Mouse (Mus musculus) stomach, postnatal 0 days (tissue): ENCODE measurements around the gene Stard8. TPM values are rescaled to one million over a fixed set of nuclear protein-coding genes. Genes with fewer than 3 reads are reported as not detected.
"Not testable (repeated sequence)": the region's sequence is repeated elsewhere in the genome, so short reads cannot be mapped to it uniquely, and the experiment has no call there.

Experiments
- ATAC-seq: fragments of 200-750 bp; cut with Nextera tagmentation; 2 replicates; pipeline ENCODE4 v1.8.0; 2017; ENCODE audit not compliant: low FRiP score, low TSS enrichment
- DNase-seq: peaks from one replicate; pipeline ENCODE4 v3.0.0-alpha.2; 2016; ENCODE audit warnings: low spot score
- H3K27ac ChIP-seq: fragments of 300-500 bp; sonication (generic); replicated peaks from 2 replicates; pipeline ENCODE4 v1.5.1; 2014; ENCODE audit warnings: mild to moderate bottlenecking, control low read depth
- H3K27me3 ChIP-seq: fragments of 300-500 bp; sonication (generic); 2 replicates; pipeline ENCODE4 v1.6.1; 2014; ENCODE audit warnings: low read length; ENCODE audit not compliant: control insufficient read depth, insufficient read depth
- H3K36me3 ChIP-seq: fragments of 300-500 bp; sonication (generic); 2 replicates; pipeline ENCODE4 v1.6.1; 2014; ENCODE audit warnings: low read length, mixed read lengths; ENCODE audit not compliant: control insufficient read depth, insufficient read depth
- H3K4me1 ChIP-seq: fragments of 300-500 bp; sonication (generic); replicated peaks from 2 replicates; pipeline ENCODE4 v1.6.1; 2014; ENCODE audit warnings: antibody characterized with exemption; ENCODE audit not compliant: control insufficient read depth, insufficient read depth
- H3K4me2 ChIP-seq: fragments of 300-500 bp; sonication (generic); replicated peaks from 2 replicates; pipeline ENCODE4 v1.6.1; 2014; ENCODE audit warnings: low read depth, mild to moderate bottlenecking, control low read depth, moderate library complexity
- H3K4me3 ChIP-seq: fragments of 300-500 bp; sonication (generic); 2 replicates; pipeline ENCODE4 v1.5.1; 2014; ENCODE audit warnings: low read depth, low read length, control low read depth
- H3K9ac ChIP-seq: fragments of 300-500 bp; sonication (generic); 2 replicates; pipeline ENCODE4 v1.6.1; 2014; ENCODE audit warnings: mild to moderate bottlenecking, low read length, control low read depth, mixed read lengths
- H3K9me3 ChIP-seq: fragments of 300-500 bp; sonication (generic); 2 replicates; pipeline ENCODE4 v1.6.1; 2016; ENCODE audit warnings: low read length; ENCODE audit not compliant: control insufficient read depth
- CTCF ChIP-seq: IDR thresholded peaks from 2 replicates; pipeline ENCODE4 v1.5.1; 2016; ENCODE audit warnings: antibody characterized with exemption, low read depth, mild to moderate bottlenecking, moderate library complexity
- EP300 ChIP-seq: optimal IDR thresholded peaks from 2 replicates; pipeline ENCODE3; 2016; ENCODE audit warnings: antibody characterized with exemption
- WGBS: fragments of 180-500 bp; shearing (Covaris S2); extraction: QIAGEN DNeasy Blood & Tissue Kit; methylation state at CpG from one replicate; pipeline ENCODE4 v1.1.7; 2014; 5-methylcytosine and 5-hydroxymethylcytosine counted together
- polyA plus RNA-seq: library from polyadenylated mRNA; unstranded; fragments of >200 nt; fragmentation: Nextera tagmentation; extraction: Ambion mirVana; gene quantifications from 2 replicates; pipeline ENCODE4 v1.2.1, GENCODE M21; 2015

Gene Stard8
- polyA plus RNA-seq, 1 experiment from 2014 or later = 3.2 TPM

- DNase-seq = no peak
- 91% methylated on average over 7 of the region's 7 CpGs for WGBS
- TF ChIP-seq CTCF (no peak), EP300 (no peak)
Observed at GRCm38 (mm10) chrX:99071188-99071587, 68.1 kb downstream of the Stard8 start.

GRCm38 (mm10) chrX:99072596-99072995 lies 69.5 kb downstream of the Stard8 start:
- H3K9me3 ChIP-seq = no peaks in the 10 kb centered on the region
- H3K4me2 ChIP-seq = no peak overlapping the region
- no peaks in the 10 kb centered on the region for H3K36me3 ChIP-seq
- no peak overlapping the region for H3K9ac ChIP-seq
- 86% methylated on average over 13 of the region's 13 CpGs for WGBS
- H3K4me3 ChIP-seq = no peak overlapping the region
- ATAC-seq = no peak
- H3K27me3 ChIP-seq = no peaks in the 10 kb centered on the region
- H3K4me1 ChIP-seq = no peaks in the 10 kb centered on the region
- no peak overlapping the region for H3K27ac ChIP-seq
- DNase-seq = no peak
- TF ChIP-seq CTCF (no peak), EP300 (no peak)

More at GRCm38 (mm10) chrX:99071188-99071587, 68.1 kb downstream of the Stard8 start:
- no peaks in the 10 kb centered on the region for H3K4me1 ChIP-seq
- no peak overlapping the region for H3K4me3 ChIP-seq
- no peaks in the 10 kb centered on the region for H3K36me3 ChIP-seq
- no peak for ATAC-seq
- H3K9ac ChIP-seq = no peak overlapping the region
- H3K27ac ChIP-seq = no peak overlapping the region
- H3K9me3 ChIP-seq = no peaks in the 10 kb centered on the region
- H3K4me2 ChIP-seq = no peak overlapping the region
- H3K27me3 ChIP-seq = no peaks in the 10 kb centered on the region

GRCm38 (mm10) chrX:99075111-99075510 lies 72.1 kb downstream of the Stard8 start:
- no peak for TF ChIP-seq CTCF
- no peak for TF ChIP-seq EP300
- ATAC-seq (no peak), DNase-seq (no peak)
- Histone ChIP-seq H3K27me3 (no peaks in the 10 kb centered on the region), H3K4me3 (no peak overlapping the region), H3K4me1 (no peaks in the 10 kb centered on the region), H3K9me3 (no peaks in the 10 kb centered on the region), H3K36me3 (no peaks in the 10 kb centered on the region), H3K27ac (no peak overlapping the region), H3K4me2 (no peak overlapping the region), H3K9ac (no peak overlapping the region)
- 80% methylated on average over 5 of the region's 5 CpGs for WGBS

- no peaks in the 10 kb centered on the region for H3K36me3 ChIP-seq
- no peaks in the 10 kb centered on the region for H3K4me1 ChIP-seq
- DNase-seq = no peak
- no peak overlapping the region for H3K4me2 ChIP-seq
- H3K9ac ChIP-seq = no peak overlapping the region
- H3K27me3 ChIP-seq = no peaks in the 10 kb centered on the region
- 69% methylated on average over 4 of the region's 4 CpGs for WGBS
- H3K9me3 ChIP-seq = no peaks in the 10 kb centered on the region
- no peak overlapping the region for H3K27ac ChIP-seq
- ATAC-seq = no peak
- TF ChIP-seq CTCF (no peak), EP300 (no peak)
- no peak overlapping the region for H3K4me3 ChIP-seq
Observed at GRCm38 (mm10) chrX:99076460-99076859, 73.4 kb downstream of the Stard8 start.

DNA sequence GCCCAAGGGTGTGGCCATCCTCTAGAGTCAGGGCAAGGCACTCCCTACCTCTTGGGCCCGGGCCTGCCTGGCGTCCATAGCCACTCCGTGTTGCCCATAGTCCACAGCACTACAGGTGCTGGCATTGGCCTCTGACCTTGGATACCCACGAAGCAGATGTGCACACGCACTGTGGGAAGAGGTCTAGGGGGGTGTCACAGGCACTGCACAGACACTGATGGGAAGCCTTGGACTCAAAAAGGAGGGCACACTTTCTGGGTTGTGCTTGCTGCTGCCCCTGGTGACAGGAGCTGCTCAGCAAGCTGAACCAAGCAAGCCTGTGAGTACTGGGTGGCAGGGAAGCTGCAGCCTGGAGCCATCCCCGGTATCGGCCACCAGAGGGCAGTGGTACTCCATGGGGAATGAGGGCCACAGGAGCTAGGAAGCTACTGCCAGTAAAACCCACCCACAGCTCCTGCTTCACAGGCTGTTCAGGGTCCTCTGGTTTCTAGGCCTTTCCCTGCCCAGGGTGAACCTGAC lies 75.4 kb downstream of the Stard8 start:
- H3K9me3 ChIP-seq, H3K4me2 ChIP-seq, H3K36me3 ChIP-seq, H3K27me3 ChIP-seq, H3K9ac ChIP-seq, DNase-seq, H3K4me3 ChIP-seq, H3K4me1 ChIP-seq, H3K27ac ChIP-seq: not testable (repeated sequence)
- peak; percentile 49; the same call in 1 of the 2 replicates for ATAC-seq
- 72% methylated on average over 2 of the region's 7 CpGs for whole genome bisulfite sequencing

DNA sequence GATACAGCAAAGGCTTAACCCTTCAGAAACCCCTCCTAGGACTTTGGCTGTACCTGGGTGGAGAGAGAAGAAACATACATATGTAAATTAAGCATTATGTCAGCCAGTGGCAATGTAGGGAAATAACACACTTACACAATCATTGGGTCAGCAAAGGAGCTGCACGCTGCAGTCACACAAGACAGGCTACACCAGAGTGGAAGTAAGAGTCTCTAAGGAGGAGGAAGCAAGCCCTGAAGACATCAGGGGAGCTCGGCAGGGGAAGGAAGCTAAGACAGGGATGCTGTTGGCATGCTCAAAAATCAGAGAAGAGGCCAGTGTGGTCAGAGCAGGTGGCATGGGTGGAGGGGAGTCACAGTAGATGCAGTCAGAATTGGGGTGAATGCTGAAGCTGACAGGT lies 89.7 kb downstream of the Stard8 start:
- no peak for ATAC-seq
- no peaks in the 10 kb centered on the region for H3K4me1 ChIP-seq
- no peak overlapping the region for H3K4me3 ChIP-seq
- WGBS = 64% methylated on average over 2 of the region's 2 CpGs
- TF ChIP-seq EP300 (no peak), CTCF (no peak)
- H3K4me2 ChIP-seq = no peak overlapping the region
- no peaks in the 10 kb centered on the region for H3K27me3 ChIP-seq
- no peak for DNase-seq
- no peak overlapping the region for H3K27ac ChIP-seq
- H3K36me3 ChIP-seq = no peaks in the 10 kb centered on the region
- H3K9ac ChIP-seq = no peak overlapping the region
- H3K9me3 ChIP-seq = no peaks in the 10 kb centered on the region

GRCm38 (mm10) chrX:99111088-99111724 lies 108.2 kb downstream of the Stard8 start:
- 70% methylated on average over 7 of the region's 10 CpGs for WGBS
- H3K9ac ChIP-seq, H3K27ac ChIP-seq, H3K36me3 ChIP-seq, DNase-seq, H3K4me3 ChIP-seq, H3K4me2 ChIP-seq, H3K4me1 ChIP-seq, H3K9me3 ChIP-seq, H3K27me3 ChIP-seq: not testable (repeated sequence)
- peak; percentile 64; the same call in 1 of the 2 replicates for ATAC-seq
